Mouse (Mus musculus) lung, adult 2 months (tissue): ENCODE results near the gene 1700017N19Rik.

Experiments used
- CTCF ChIP-seq: fragments of 200-500 bp; IDR thresholded peaks from 2 replicates; pipeline ENCODE4 v1.5.1; 2011; ENCODE audit warnings: mild to moderate bottlenecking, low read length, control low read depth; ENCODE audit not compliant: insufficient read depth
- POLR2A ChIP-seq: fragments of 200-500 bp; IDR thresholded peaks from 2 replicates; pipeline ENCODE4 v1.6.1; 2011; ENCODE audit warnings: low read depth, mild to moderate bottlenecking, control low read depth, low read length, borderline replicate concordance; ENCODE audit errors: extremely low read depth

- TF ChIP-seq POLR2A (no peak), CTCF (no peak)
These were observed 32.2 kb downstream of the 1700017N19Rik start for GRCm38 (mm10) chr10:100622494-100622893.
